Mouse (Mus musculus): ENCODE results near the gene Zbtb39. TPM values are rescaled to one million over a fixed set of nuclear protein-coding genes. Genes with fewer than 3 reads are reported as not detected.

Gene Zbtb39
- total RNA-seq, 2 experiments from 2014 or later = 10.2 to 12.7 TPM

Other genes starting within 250 kb of the Zbtb39 start
- 1 to 10 TPM; 2.2 to 3.4 TPM for gene Stac3, start 237.9 kb upstream of the Zbtb39 start, total RNA-seq (2021)
- 10 to 100 TPM; 29.7 to 45.6 TPM for gene Ndufa4l2, start 224.6 kb upstream of the Zbtb39 start, total RNA-seq (2021)
- 10 to 100 TPM; 46.8 to 47.1 TPM for gene Shmt2, start 217.1 kb upstream of the Zbtb39 start, total RNA-seq (2021)
- 1 to 10 TPM; 5.0 to 6.3 TPM for gene Nxph4, start 205.0 kb upstream of the Zbtb39 start, total RNA-seq (2021)
- 100 to 1,000 TPM; 192 to 251 TPM for gene Lrp1, start 118.4 kb upstream of the Zbtb39 start, total RNA-seq (2021)
- 10 to 100 TPM; 93.2 to 99.8 TPM for gene Stat6, start 96.6 kb upstream of the Zbtb39 start, total RNA-seq (2021)
- gene Nemp1, start 72.6 kb upstream of the Zbtb39 start, total RNA-seq (2021) = 1 to 10 TPM; 6.5 to 7.3 TPM
- gene Nab2, start 71.0 kb upstream of the Zbtb39 start, total RNA-seq (2021) = 10 to 100 TPM; 19.7 to 32.0 TPM
- 10 to 100 TPM in 1 of 2 experiments, under 1 TPM in 1; 0.95 to 13.8 TPM for gene Myo1a, start 34.4 kb upstream of the Zbtb39 start, total RNA-seq (2021)
- gene Tac2, start 15.1 kb upstream of the Zbtb39 start, total RNA-seq (2021) = under 1 TPM in 1 of 2 experiments, not detected in 1; 0.43 TPM
- gene Gpr182, start 12.2 kb downstream of the Zbtb39 start, total RNA-seq (2021) = 10 to 100 TPM in 1 of 2 experiments, 1 to 10 TPM in 1; 7.3 to 10.9 TPM
- 1 to 10 TPM in 1 of 2 experiments, under 1 TPM in 1; 0.63 to 1.2 TPM for gene Rdh1, start 20.2 kb downstream of the Zbtb39 start, total RNA-seq (2021)
- gene Rdh16f1, start 20.2 kb downstream of the Zbtb39 start, total RNA-seq (2021) = 1 to 10 TPM; 1.2 to 2.3 TPM
- gene Rdh9, start 36.8 kb downstream of the Zbtb39 start, total RNA-seq (2021) = under 1 TPM in 1 of 2 experiments, not detected in 1; 0.36 TPM
- gene Rdh16, start 61.6 kb downstream of the Zbtb39 start, total RNA-seq (2021) = under 1 TPM; 0.43 to 0.53 TPM
- gene Rdh19, start 110.4 kb downstream of the Zbtb39 start, total RNA-seq (2021) = under 1 TPM in 1 of 2 experiments, not detected in 1; 0.23 TPM
- gene Rdh16f2, start 126.9 kb downstream of the Zbtb39 start, total RNA-seq (2021) = not detected
- gene Rdh7, start 149.3 kb downstream of the Zbtb39 start, total RNA-seq (2021) = under 1 TPM in 1 of 2 experiments, not detected in 1; 0.40 TPM
- under 1 TPM; 0.56 to 0.76 TPM for gene Sdr9c7, start 159.0 kb downstream of the Zbtb39 start, total RNA-seq (2021)

Measured in adrenal gland, postnatal 36 days (tissue).